Mouse (Mus musculus): ENCODE data around the gene Gm49333. TPM values are rescaled to one million over a fixed set of nuclear protein-coding genes. Genes with fewer than 3 reads are reported as not detected.

The Gm49333 gene
- total and polyA plus RNA-seq, 3 experiments: not detected

GRCm38 (mm10) chr16:20691617-20692016 is 80.2 kb downstream of the Gm49333 start:
- Histone ChIP-seq H3K9me3 (replicated peaks; ENCODE audit: insufficient read depth, low read length) (no peaks in the 10 kb centered on the region), H3K79me2 (ENCODE audit: control insufficient read depth, insufficient read depth, low read length, poor library complexity) (no peaks in the 10 kb centered on the region), H3K36me3 (ENCODE audit: control insufficient read depth in 1 of 2, insufficient read depth in 2 of 2, low read length in 2 of 2) (peaks cover 5 to 26% of the 10 kb centered on the region in 2 experiments; a peak in 3 of 4 replicates), H3K9ac (ENCODE audit: control insufficient read depth, low read depth, low read length, poor library complexity, severe bottlenecking) (no peak overlapping the region), H3K4me3 (ENCODE audit: control insufficient read depth in 1 of 2, insufficient read depth in 1 of 2, low read depth in 2 of 2, low read length in 2 of 2) (no peak overlapping the region), H3K27me3 (ENCODE audit: control insufficient read depth in 1 of 2, insufficient read depth in 2 of 2, low read length in 2 of 2) (no peaks in the 10 kb centered on the region), H3K27ac (ENCODE audit: control insufficient read depth, low read depth, low read length) (no peak overlapping the region), H3K4me1 (ENCODE audit: control insufficient read depth in 1 of 2, insufficient read depth in 2 of 2, low read length in 2 of 2) (no peaks in the 10 kb centered on the region)
- TF ChIP-seq ZNF384 (IDR thresholded peaks at IDR 0.05; ENCODE audit: low read depth, low read length): peak; percentile 59; the same call in 1 of the 2 replicates
- TF ChIP-seq KAT2A (conservative IDR thresholded peaks at IDR 0.05; ENCODE audit: low read depth, low read length): no peak
- DNase-seq (ENCODE audit: low read depth, low spot score): no peak

- Histone ChIP-seq H3K36me3 (ENCODE audit: control insufficient read depth in 1 of 2, insufficient read depth in 2 of 2, low read length in 2 of 2) (peaks cover 5 to 22% of the 10 kb centered on the region in 2 experiments; a peak in 3 of 4 replicates), H3K4me3 (ENCODE audit: control insufficient read depth in 1 of 2, insufficient read depth in 1 of 2, low read depth in 2 of 2, low read length in 2 of 2) (no peak overlapping the region), H3K27ac (ENCODE audit: control insufficient read depth, low read depth, low read length) (no peak overlapping the region), H3K4me1 (ENCODE audit: control insufficient read depth in 1 of 2, insufficient read depth in 2 of 2, low read length in 2 of 2) (no peaks in the 10 kb centered on the region), H3K79me2 (ENCODE audit: control insufficient read depth, insufficient read depth, low read length, poor library complexity) (no peaks in the 10 kb centered on the region), H3K9me3 (replicated peaks; ENCODE audit: insufficient read depth, low read length) (no peaks in the 10 kb centered on the region), H3K27me3 (ENCODE audit: control insufficient read depth in 1 of 2, insufficient read depth in 2 of 2, low read length in 2 of 2) (no peaks in the 10 kb centered on the region), H3K9ac (ENCODE audit: control insufficient read depth, low read depth, low read length, poor library complexity, severe bottlenecking) (no peak overlapping the region)
- TF ChIP-seq POLR2A (IDR thresholded peaks at IDR 0.05; ENCODE audit: control insufficient read depth in 1 of 2, insufficient read depth in 1 of 2, low read depth in 1 of 2, low read length in 2 of 2, poor library complexity in 1 of 2) (no peak), ETS1 (IDR thresholded peaks at IDR 0.05; ENCODE audit: low read depth, low read length) (no peak), HCFC1 (IDR thresholded peaks at IDR 0.05; ENCODE audit: low read depth, low read length) (no peak), BHLHE40 (IDR thresholded peaks at IDR 0.05; ENCODE audit: borderline replicate concordance, low read depth, low read length) (no peak), TAL1 (IDR thresholded peaks at IDR 0.05; ENCODE audit: low read length) (no peak), POLR2AphosphoS2 (IDR thresholded peaks at IDR 0.05; ENCODE audit: low read length) (no peak)
- no peak for DNase-seq (ENCODE audit: low read depth, low spot score)
Observed at GRCm38 (mm10) chr16:20692241-20692965, 81.0 kb downstream of the Gm49333 start.

- Histone ChIP-seq H3K27me3 (ENCODE audit: control insufficient read depth in 1 of 2, insufficient read depth in 2 of 2, low read length in 2 of 2) (no peaks in the 10 kb centered on the region), H3K9ac (ENCODE audit: control insufficient read depth, low read depth, low read length, poor library complexity, severe bottlenecking) (no peak within 1 kb of the TSS), H3K4me3 (ENCODE audit: control insufficient read depth in 1 of 2, insufficient read depth in 1 of 2, low read depth in 2 of 2, low read length in 2 of 2) (no peak within 1 kb of the TSS), H3K36me3 (ENCODE audit: control insufficient read depth in 1 of 2, insufficient read depth in 2 of 2, low read length in 2 of 2) (peaks cover 5 to 16% of the 10 kb centered on the region in 2 experiments; a peak in 3 of 4 replicates), H3K4me1 (ENCODE audit: control insufficient read depth in 1 of 2, insufficient read depth in 2 of 2, low read length in 2 of 2) (no peaks in the 10 kb centered on the region), H3K9me3 (replicated peaks; ENCODE audit: insufficient read depth, low read length) (no peaks in the 10 kb centered on the region), H3K79me2 (ENCODE audit: control insufficient read depth, insufficient read depth, low read length, poor library complexity) (no peaks in the 10 kb centered on the region), H3K27ac (ENCODE audit: control insufficient read depth, low read depth, low read length) (no peak within 1 kb of the TSS)
- no peak for DNase-seq (ENCODE audit: low read depth, low spot score)
- TF ChIP-seq POLR2AphosphoS5 (IDR thresholded peaks at IDR 0.05; ENCODE audit: borderline replicate concordance, low read depth, low read length) (no peak), ZC3H11A (IDR thresholded peaks at IDR 0.05; ENCODE audit: low read depth, low read length) (no peak), JUND (IDR thresholded peaks at IDR 0.05; ENCODE audit: low read depth, low read length) (no peak), CTCF (IDR thresholded peaks at IDR 0.05 in 2 of 3, conservative IDR thresholded peaks at IDR 0.05 in 1 of 3; ENCODE audit: control insufficient read depth in 1 of 3, insufficient read depth in 1 of 3, low read depth in 2 of 3, low read length in 3 of 3, poor library complexity in 1 of 3, severe bottlenecking in 1 of 3) (no peak), MXI1 (IDR thresholded peaks at IDR 0.05; ENCODE audit: low read depth, low read length) (no peak), MAZ (IDR thresholded peaks at IDR 0.05; ENCODE audit: low read depth, low read length) (no peak), POLR2A (IDR thresholded peaks at IDR 0.05; ENCODE audit: control insufficient read depth in 1 of 2, insufficient read depth in 1 of 2, low read depth in 1 of 2, low read length in 2 of 2, poor library complexity in 1 of 2) (peak in 1 of 2 experiments; percentile 45; a peak in 1 of 4 replicates), UBTF (IDR thresholded peaks at IDR 0.05; ENCODE audit: borderline replicate concordance, insufficient read depth, low read depth, low read length) (no peak), NELFE (IDR thresholded peaks at IDR 0.05; ENCODE audit: low read depth, low read length) (no peak), POLR2AphosphoS2 (IDR thresholded peaks at IDR 0.05; ENCODE audit: low read length) (0 out of 2 replicates have a peak, but pooled peaks have one; percentile 67), ETS1 (IDR thresholded peaks at IDR 0.05; ENCODE audit: low read depth, low read length) (no peak), GABPA (IDR thresholded peaks at IDR 0.05; ENCODE audit: low read depth, low read length) (no peak), GATA1 (IDR thresholded peaks at IDR 0.05; ENCODE audit: low read depth, low read length) (no peak), CHD2 (IDR thresholded peaks at IDR 0.05; ENCODE audit: low read length) (no peak), USF1 (IDR thresholded peaks at IDR 0.05; ENCODE audit: low read depth, low read length) (no peak), USF2 (IDR thresholded peaks at IDR 0.05; ENCODE audit: borderline replicate concordance in 1 of 2, insufficient read depth in 1 of 2, low read depth in 1 of 2, low read length in 2 of 2) (no peak), TCF12 (IDR thresholded peaks at IDR 0.05; ENCODE audit: low read depth, low read length) (no peak), TAL1 (IDR thresholded peaks at IDR 0.05; ENCODE audit: low read length) (no peak)
Observed at GRCm38 (mm10) chr16:20693111-20693701, 81.8 kb downstream of the Gm49333 start, which contains the start of gene Fam131a. Gene Fam131a (plus strand): TSS chr16:20693241.

Measured in MEL (cell line).